Mouse (Mus musculus) splenic B cell, adult 2 months (primary cell): Measurements from ENCODE around the gene Rnf186.

Source experiments
- DNase-seq: peaks from one replicate; pipeline ENCODE4 v3.0.0-alpha.2; 2011; ENCODE audit warnings: low read depth, low spot score
- H3K27me3 ChIP-seq: 2 replicates; pipeline ENCODE4 v1.6.1; 2012; ENCODE audit warnings: mild to moderate bottlenecking, low read length, moderate library complexity, mixed read lengths; ENCODE audit not compliant: control insufficient read depth, poor library complexity, insufficient read depth, severe bottlenecking
- H3K36me3 ChIP-seq: 2 replicates; pipeline ENCODE4 v1.6.1; 2012; ENCODE audit warnings: mild to moderate bottlenecking, low read length, moderate library complexity, mixed read lengths; ENCODE audit not compliant: control insufficient read depth, poor library complexity, insufficient read depth, severe bottlenecking

Rnf186 gene

GRCm38 (mm10) chr4:138966866-138967265 lies at the start of gene Rnf186:
Rnf186 (plus strand) TSS chr4:138967112.
- Histone ChIP-seq H3K27me3 (no peaks in the 10 kb centered on the region), H3K36me3 (no peaks in the 10 kb centered on the region)
- DNase-seq, result no peak

GRCm38 (mm10) chr4:138917282-138917681 lies 49.6 kb upstream of the Rnf186 start:
- Histone ChIP-seq H3K36me3 (no peaks in the 10 kb centered on the region), H3K27me3 (no peaks in the 10 kb centered on the region; the same call in 1 of the 2 replicates)
- peak; percentile 27 for DNase-seq

GRCm38 (mm10) chr4:138921254-138922130 lies 45.4 kb upstream of the Rnf186 start:
- no peak for DNase-seq
- no peaks in the 10 kb centered on the region for H3K36me3 ChIP-seq
- H3K27me3 ChIP-seq, result no peaks in the 10 kb centered on the region

GRCm38 (mm10) chr4:138922131-138922459 lies 44.8 kb upstream of the Rnf186 start:
- DNase-seq, result peak; percentile 94
- Histone ChIP-seq H3K36me3 (no peaks in the 10 kb centered on the region), H3K27me3 (no peaks in the 10 kb centered on the region)

- no peaks in the 10 kb centered on the region for H3K36me3 ChIP-seq
- no peak for DNase-seq
- no peaks in the 10 kb centered on the region for H3K27me3 ChIP-seq
Measured at GRCm38 (mm10) chr4:138925561-138925960, 41.4 kb upstream of the Rnf186 start.

- Histone ChIP-seq H3K27me3 (no peaks in the 10 kb centered on the region), H3K36me3 (no peaks in the 10 kb centered on the region)
- DNase-seq, result no peak
Measured at GRCm38 (mm10) chr4:138933862-138934261, 33.0 kb upstream of the Rnf186 start.

GRCm38 (mm10) chr4:138934456-138935145 lies 32.3 kb upstream of the Rnf186 start:
- no peak for DNase-seq
- Histone ChIP-seq H3K36me3 (no peaks in the 10 kb centered on the region), H3K27me3 (no peaks in the 10 kb centered on the region)

GRCm38 (mm10) chr4:138938495-138939269 lies 28.2 kb upstream of the Rnf186 start:
- Histone ChIP-seq H3K27me3 (no peaks in the 10 kb centered on the region), H3K36me3 (no peaks in the 10 kb centered on the region)
- DNase-seq, result peak; percentile 20

- no peaks in the 10 kb centered on the region for H3K36me3 ChIP-seq
- no peaks in the 10 kb centered on the region for H3K27me3 ChIP-seq
- DNase-seq, result no peak
Measured at GRCm38 (mm10) chr4:138939481-138939880, 27.4 kb upstream of the Rnf186 start.

GRCm38 (mm10) chr4:138941401-138941800 lies 25.5 kb upstream of the Rnf186 start:
- no peak for DNase-seq
- H3K27me3 ChIP-seq, result no peaks in the 10 kb centered on the region
- H3K36me3 ChIP-seq, result no peaks in the 10 kb centered on the region

GRCm38 (mm10) chr4:138941966-138942365 lies 24.9 kb upstream of the Rnf186 start:
- Histone ChIP-seq H3K36me3 (no peaks in the 10 kb centered on the region), H3K27me3 (no peaks in the 10 kb centered on the region)
- DNase-seq, result no peak

GRCm38 (mm10) chr4:138943730-138944129 lies 23.2 kb upstream of the Rnf186 start:
- Histone ChIP-seq H3K27me3 (no peaks in the 10 kb centered on the region), H3K36me3 (no peaks in the 10 kb centered on the region)
- DNase-seq, result peak; percentile 96

GRCm38 (mm10) chr4:138948257-138948656 lies 18.7 kb upstream of the Rnf186 start:
- H3K36me3 ChIP-seq, result no peaks in the 10 kb centered on the region
- H3K27me3 ChIP-seq, result no peaks in the 10 kb centered on the region
- no peak for DNase-seq

GRCm38 (mm10) chr4:138958612-138959011 lies 8.3 kb upstream of the Rnf186 start:
- no peaks in the 10 kb centered on the region for H3K36me3 ChIP-seq
- no peak for DNase-seq
- no peaks in the 10 kb centered on the region for H3K27me3 ChIP-seq

- Histone ChIP-seq H3K36me3 (no peaks in the 10 kb centered on the region), H3K27me3 (no peaks in the 10 kb centered on the region)
- DNase-seq, result no peak
Measured at GRCm38 (mm10) chr4:138959120-138959519, 7.8 kb upstream of the Rnf186 start.
